Mouse (Mus musculus) G1E-ER4 (cell line): ENCODE results near the gene Kcnip1. TPM values are rescaled to one million over a fixed set of nuclear protein-coding genes. Genes with fewer than 3 reads are reported as not detected.

ENCODE experiments used
- GATA1 ChIP-seq: IDR thresholded peaks from one replicate; pipeline ENCODE4 v1.8.0; 2012; ENCODE audit warnings: low read length, inconsistent platforms
- polyA plus RNA-seq: library from polyadenylated mRNA; stranded (reverse); fragments of >175 nt; gene quantifications from 2 replicates; pipeline ENCODE4 v1.2.3, GENCODE M21; 2012

Kcnip1 gene
- polyA plus RNA-seq, 1 experiment, result 0.03 TPM

DNA sequence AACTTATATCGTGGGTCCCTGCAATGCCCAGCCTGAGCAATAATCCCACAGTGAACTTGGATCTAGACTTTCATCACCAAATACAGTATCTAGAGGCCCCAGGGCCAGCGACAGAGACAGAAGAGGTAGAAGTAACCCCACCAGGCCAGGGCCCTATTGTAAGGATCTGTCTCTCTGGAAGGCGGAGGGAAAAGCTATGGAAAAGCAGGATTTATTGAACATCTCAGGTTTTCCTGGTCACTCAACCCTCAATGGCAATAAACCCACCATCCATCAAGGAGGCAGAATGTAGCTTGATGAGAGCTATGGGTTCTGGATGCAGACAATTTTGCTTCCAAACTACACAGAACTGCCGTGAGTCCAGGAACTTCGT lies 9.6 kb upstream of the Kcnip1 start:
- no peak for TF ChIP-seq GATA1

DNA sequence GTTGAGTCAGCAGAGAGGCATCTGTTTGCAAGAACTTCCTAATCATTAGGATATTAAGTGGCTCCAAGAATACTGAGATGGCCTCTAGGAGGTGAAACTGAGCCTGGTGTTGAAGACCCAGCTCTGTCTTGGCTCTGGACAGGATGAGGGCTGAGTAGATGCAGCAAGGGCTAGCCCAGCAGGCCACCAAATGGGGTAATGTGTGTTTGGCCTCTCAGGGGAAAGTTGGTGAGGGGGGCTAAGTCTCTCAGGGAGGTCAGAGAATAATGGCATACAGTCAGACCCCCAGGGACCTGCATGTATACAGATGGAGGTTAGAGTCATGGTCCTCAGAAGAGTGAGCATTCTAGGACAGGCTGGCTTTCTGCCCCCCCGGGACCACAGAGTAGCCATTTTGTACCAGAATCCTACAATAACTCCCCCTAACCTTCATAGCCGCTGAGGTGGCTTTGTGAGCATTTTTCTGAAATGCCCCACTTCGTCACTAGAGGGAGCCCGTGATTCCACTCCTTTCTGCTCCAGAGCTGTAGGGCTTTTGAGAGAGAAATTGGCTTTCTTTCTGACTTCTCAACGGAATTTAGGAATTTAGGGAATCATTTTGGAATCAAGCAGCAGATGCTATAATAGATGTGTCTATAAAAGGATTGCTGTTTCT lies 9.1 kb upstream of the Kcnip1 start:
- no peak for TF ChIP-seq GATA1

DNA sequence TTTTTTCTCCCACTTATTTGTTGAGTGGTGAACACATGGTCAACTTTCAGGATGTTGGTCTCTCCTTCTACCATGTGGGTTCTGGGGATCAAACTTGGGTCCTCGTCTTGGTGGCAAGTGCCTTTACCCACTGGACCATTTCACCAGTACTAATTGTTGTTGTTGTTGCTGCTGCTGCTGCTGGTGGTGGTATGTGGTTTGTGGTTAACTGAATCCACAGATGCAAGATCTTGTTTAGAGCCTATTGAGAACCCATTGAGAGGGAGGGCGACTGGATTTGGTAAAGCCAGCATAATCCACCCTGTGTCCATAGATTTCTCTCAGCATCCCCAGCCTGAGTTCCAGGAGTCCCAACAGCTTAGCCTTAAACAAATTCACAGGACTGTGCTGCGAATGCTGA lies 7.5 kb upstream of the Kcnip1 start:
- TF ChIP-seq GATA1, result no peak

DNA sequence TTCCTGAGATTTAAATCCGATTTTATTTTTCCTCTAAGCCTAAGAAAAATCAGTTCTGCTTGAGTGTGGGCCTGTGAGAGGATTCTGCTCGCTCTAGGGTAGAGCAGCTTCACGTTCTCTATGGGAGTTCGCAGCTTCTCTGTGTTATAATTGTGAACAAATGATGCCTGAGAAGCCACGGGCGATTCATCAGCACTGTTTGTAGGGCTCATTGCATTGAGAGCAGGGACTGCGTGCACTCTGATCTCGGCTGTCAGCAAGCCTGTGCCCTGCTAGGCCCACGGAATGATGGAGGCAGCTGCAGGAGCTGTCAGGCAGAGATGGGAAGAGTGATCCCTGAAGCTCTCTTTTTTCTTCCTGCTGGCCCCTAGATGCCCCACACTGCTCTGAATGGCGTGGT lies 5.3 kb upstream of the Kcnip1 start:
- no peak for TF ChIP-seq GATA1

DNA sequence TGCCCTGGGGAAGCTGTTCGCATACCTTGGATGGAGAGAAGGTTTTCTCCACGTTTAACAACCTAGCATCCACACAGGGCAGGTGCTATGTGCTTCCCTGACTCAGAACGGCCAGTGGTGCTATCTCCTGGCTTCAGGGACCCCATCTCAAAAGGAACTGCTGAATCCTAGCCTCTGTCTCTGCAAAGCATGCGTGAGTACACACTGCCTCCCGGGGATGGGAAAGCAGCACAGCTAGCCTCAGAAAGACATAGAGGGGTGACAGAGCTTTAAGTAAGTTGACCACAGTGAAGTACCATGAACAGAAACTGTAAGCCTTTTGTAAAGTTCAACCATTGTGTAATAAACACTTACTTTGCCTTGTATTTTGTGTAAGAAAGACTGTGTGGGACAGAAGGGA lies 544 bp upstream of the Kcnip1 start:
- no peak for TF ChIP-seq GATA1

DNA sequence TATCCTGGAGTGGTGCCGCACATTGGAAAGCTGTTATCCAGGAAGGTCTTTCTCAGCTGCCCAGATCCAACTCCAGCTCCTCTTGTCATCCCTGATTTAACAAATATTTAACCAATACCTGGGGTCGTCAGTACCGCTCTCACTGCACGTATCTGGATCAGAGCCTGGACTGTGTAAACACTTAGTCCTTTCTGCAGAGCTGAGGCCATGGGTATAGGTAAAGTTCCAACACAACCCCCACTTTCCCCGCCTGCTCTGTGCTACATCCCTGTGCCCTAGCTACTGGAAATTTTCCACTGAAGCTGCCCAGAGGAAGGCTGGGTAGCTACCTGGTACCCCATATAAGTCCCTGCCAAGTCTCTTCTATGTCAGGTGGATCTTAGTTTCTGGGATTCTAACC lies 3.0 kb downstream of the Kcnip1 start:
- TF ChIP-seq GATA1, result no peak

DNA sequence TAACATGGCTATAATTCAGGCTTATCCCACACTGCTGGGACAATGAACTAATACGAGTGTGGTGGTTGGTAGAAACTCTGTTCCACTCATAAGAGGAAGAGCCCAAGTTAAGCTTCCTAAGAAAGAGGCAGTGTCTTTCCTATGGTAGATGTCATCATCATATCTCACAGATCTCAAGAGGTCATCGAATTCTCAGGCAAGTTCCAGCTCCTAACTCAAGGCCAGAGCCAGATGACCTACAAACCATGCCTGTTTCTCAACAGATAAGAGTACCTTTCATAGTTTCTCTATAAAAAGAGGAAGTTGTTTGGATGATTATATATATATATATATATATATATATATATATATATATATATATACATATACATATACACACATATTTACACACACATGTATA lies 6.4 kb downstream of the Kcnip1 start:
- no peak for TF ChIP-seq GATA1

DNA sequence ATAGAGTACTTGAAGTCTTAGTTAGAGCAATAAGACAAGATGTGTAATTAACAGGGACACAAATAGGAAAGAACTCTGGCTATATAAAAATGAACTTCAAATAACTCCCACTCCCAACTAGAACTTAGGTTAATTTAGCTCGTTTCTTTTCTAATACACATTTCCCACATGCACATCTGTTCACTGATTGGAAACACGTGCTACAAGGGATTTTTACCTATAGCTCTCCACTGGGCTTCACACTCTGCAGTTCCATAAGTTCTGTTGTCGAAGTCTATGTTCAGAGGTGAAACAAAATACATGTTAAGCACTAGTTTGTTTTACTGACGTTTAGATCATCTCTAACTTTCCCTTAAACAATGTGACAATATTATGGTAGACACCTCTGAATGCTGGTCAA lies 12.8 kb downstream of the Kcnip1 start:
- no peak for TF ChIP-seq GATA1

DNA sequence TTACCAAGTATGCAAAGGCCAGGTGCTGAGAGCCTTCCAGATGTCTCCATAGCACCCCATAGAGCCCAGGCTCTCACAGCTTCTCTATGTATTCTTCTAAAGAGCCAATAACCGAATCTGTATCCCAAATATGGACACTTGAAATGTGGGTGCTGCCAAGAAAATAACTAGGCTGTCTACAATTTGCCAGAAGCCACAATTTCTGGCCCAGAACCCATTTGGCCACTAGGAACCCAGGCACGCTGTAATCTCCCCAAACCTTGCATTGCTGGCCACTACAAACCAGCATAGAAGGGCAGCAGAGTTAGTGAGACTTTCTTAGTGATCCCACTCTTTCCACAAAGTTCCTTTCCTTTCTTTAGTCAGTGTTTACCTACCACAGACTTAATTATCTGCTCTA lies 17.8 kb downstream of the Kcnip1 start:
- no peak for TF ChIP-seq GATA1

DNA sequence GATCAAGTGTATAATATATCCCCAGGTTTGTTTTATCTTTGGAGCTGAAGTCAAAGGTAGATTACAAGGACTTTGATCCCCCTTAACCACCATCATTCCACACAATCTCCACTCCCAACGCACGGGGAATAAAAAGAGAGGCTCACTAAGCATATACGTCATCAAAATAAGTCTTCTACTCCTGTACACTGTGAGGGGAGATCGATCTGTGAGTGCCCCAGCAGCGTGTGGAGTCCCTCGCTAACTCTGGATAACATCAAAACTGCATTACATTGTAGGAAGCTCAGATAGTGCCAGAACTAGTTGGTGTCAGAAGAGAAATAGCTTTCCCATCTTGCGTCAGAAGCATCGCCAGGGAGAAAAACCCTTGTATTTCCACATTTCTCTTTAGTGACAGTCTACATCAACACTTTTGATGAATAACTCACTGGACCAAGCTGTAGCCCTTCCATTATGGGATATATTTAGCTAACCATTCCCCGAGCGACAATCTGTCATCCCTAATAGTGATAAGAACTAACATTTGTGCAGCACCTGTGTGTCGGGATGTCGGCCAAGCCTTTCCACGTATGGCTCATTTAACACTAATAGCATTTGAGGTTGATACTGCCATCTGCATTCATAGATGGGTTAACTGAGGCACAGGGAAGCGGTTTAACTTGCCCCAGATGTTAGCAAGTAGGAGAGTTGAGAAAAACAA lies 18.5 kb downstream of the Kcnip1 start:
- no peak for TF ChIP-seq GATA1

DNA sequence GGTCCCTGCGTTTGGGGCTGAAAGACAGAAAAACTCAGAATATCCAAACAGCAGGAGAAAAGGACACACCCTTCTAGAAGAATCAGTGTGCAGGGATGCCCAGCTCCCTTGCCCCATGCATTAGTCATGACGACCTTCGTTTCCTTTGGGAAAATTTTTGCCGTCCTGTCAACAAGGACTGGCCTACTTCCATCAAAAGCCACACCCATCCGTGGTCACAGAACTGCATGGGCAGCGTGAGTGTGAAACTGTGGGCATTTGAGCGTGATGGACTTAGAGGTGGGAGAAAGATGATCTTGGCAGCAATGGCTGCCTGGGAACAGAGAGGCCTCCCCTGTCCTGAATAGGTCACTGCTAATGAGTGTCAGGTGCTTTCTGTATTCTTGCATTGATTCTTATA lies 20.8 kb downstream of the Kcnip1 start:
- TF ChIP-seq GATA1, result no peak

DNA sequence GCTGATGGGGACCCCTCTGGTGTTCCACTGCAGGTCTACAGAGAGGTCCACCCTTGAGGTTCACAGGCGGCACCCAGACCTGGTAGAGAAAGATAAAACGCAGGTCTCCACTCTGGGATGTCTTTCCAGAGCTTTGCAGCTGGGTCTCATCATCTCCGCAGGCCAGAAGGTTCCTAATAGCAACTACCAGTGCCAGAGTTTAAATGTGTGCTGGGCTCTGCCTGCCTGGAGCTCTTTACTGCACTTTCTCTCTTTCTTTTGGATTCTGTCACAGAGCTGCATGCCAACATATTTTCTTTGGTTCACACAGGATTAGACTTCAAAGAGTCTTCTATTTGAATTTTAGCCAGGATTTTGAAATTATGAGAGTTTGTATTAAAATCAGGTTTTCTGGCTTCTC lies 23.8 kb downstream of the Kcnip1 start:
- TF ChIP-seq GATA1, result no peak

DNA sequence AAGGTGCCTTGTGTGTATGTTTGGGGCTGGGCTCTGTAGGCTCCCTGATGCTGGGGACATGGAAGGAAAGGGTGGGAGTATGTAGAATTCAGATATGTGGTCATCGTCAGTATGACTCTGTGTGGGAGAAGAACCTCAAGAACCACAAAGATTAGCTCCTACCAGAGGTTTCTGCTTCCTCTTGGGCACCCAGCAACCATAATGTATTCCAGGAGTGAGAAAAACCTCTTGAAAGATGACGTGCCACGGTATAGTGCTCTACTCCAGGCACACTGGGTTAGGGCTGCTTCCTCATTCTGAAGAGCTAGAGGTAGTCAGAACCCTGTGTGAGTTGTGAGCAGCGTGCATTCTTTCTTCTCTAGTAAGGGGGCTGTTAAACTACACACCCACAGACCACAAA lies 25.2 kb downstream of the Kcnip1 start:
- TF ChIP-seq GATA1, result no peak

DNA sequence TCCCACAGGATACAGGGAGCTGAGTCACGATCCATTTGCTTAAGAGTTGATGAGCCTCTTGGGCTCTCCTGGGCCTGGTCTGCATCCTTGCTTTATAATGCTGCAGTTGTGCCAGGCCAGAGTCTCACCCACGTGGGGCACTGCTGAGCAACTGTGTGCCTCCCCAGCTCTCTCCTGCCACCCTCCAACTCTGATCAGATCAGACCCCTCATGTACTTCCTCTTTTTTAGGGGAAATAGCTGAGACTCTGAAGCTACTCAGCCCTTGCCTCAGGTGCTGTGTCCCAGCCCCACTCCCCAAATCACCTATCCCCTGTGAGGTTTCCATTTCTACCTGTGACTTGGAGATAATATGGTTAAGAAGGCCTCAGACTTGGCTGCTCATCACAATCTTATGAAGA lies 27.6 kb downstream of the Kcnip1 start:
- TF ChIP-seq GATA1, result no peak

DNA sequence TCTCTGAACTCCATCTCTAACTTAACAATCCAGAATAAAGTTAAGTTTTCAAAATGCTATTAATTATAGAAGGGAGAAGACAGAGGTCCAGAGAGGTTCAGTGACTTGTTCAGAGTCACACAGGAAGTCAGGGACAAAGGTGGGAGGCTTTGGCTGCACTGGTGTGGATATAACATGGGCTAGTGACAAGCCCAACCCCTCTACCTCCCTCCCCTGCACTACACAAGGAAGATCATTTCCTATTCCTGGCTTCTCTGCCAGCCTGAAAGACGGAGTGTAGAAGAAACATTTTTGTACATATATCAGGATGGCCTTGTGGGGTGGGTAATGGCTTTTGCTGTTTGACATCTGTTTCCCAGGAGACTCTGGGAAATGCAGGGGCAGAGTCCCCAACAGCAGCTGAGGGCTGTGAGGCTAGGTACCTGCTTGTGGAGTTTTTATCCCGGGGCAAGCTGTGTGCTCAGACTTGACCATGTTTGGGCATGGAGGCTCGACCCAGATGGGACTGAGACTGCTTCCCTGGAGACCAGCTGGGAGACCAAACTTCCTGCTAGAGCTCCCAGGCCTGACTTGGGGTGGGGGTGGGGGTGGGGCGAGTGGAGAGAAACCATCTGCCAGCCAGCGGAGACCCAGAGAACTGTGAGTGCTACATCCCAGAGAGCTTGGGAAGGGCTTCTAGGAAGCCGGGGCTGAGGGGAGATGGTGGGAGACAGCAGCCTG lies 30.1 kb downstream of the Kcnip1 start, which contains the start of gene Kcnmb1:
TSS of gene Kcnmb1 (plus strand) at position 326 of the 720 bp plus-strand sequence.
- no peak for TF ChIP-seq GATA1

DNA sequence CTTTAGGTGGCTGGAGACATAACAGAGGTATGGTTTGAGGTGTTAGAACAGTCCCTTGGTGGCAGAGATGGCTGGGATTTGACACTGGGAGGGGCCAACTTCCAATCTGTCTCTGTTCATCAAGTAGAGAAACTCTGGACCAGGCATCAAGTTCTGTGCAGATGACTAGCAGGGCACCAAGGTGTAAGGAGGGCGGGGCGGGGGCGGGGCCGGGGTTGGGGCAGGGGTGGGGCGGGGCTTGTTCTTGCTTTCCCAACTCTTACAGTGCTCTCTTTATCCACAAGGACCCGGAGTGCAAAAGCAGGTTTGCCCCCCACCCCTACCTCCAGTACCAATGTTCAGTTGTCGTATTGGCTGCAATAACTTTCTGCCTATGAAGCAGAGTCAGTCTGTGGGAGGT lies 30.8 kb downstream of the Kcnip1 start:
- no peak for TF ChIP-seq GATA1

DNA sequence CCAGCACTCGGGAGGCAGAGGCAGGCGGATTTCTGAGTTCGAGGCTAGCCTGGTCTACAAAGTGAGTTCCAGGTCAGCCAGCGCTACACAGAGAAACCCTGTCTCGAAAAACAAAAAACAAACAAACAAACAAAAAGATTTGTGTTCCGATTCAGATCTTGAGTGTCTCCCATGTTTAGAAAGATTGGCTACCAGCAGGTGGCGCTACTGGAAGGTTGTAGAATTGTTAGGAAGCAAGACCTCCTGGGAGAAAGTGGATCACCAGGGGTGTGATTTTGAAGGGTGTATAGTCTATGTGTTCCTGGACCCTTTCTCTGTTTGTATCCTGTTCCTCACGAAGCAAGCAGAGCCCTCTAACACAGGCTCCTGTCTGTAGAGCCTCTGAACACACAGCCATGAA lies 34.2 kb downstream of the Kcnip1 start:
- TF ChIP-seq GATA1, result no peak
